Mouse (Mus musculus) MEL (cell line): ENCODE measurements around the gene Mst1. TPM values are rescaled to one million over a fixed set of nuclear protein-coding genes. Genes with fewer than 3 reads are reported as not detected.

Experiments used
- DNase-seq: peaks from one replicate; pipeline ENCODE4 v3.0.0; 2011; ENCODE audit warnings: low read depth, low spot score
- H3K27ac ChIP-seq: 2 replicates; pipeline ENCODE4 v1.5.1; 2012; ENCODE audit warnings: low read depth, mild to moderate bottlenecking, control low read depth, low read length, moderate library complexity; ENCODE audit not compliant: control insufficient read depth
- H3K27me3 ChIP-seq, 2 experiments: fragments of 150-350 bp in 1 of 2; sonication (generic) in 1 of 2; 2 replicates each; pipeline ENCODE4 v1.6.1; 2012; ENCODE audit warnings: low read length in 2 of 2, mild to moderate bottlenecking in 2 of 2, improper control_type of control experiment in 1 of 2, moderate library complexity in 1 of 2; ENCODE audit not compliant: insufficient read depth in 2 of 2, control insufficient read depth in 1 of 2
- H3K36me3 ChIP-seq, 2 experiments: 2 replicates each; pipeline ENCODE4 v1.6.1; 2012 to 2014; ENCODE audit warnings: low read length in 2 of 2, improper control_type of control experiment in 1 of 2, inconsistent platforms in 1 of 2, mild to moderate bottlenecking in 1 of 2; ENCODE audit not compliant: insufficient read depth in 2 of 2, control insufficient read depth in 1 of 2
- H3K4me1 ChIP-seq, 2 experiments: fragments of 150-350 bp in 1 of 2; sonication (generic) in 1 of 2; 2 replicates each; pipeline ENCODE4 v1.6.1; 2012; ENCODE audit warnings: low read length in 2 of 2, improper control_type of control experiment in 1 of 2, mild to moderate bottlenecking in 1 of 2; ENCODE audit not compliant: insufficient read depth in 2 of 2, control insufficient read depth in 1 of 2
- H3K4me3 ChIP-seq, 2 experiments: fragments of 150-350 bp in 1 of 2; sonication (generic) in 1 of 2; 2 replicates each; pipeline ENCODE4 v1.5.1; 2012; ENCODE audit warnings: low read depth in 2 of 2, low read length in 2 of 2, mild to moderate bottlenecking in 2 of 2, moderate library complexity in 2 of 2, control low read depth in 1 of 2, improper control_type of control experiment in 1 of 2; ENCODE audit not compliant: control insufficient read depth in 1 of 2, insufficient read depth in 1 of 2
- H3K79me2 ChIP-seq: 2 replicates; pipeline ENCODE4 v1.6.1; 2012; ENCODE audit warnings: mild to moderate bottlenecking, low read length, moderate library complexity; ENCODE audit not compliant: control insufficient read depth, poor library complexity, insufficient read depth
- H3K9ac ChIP-seq: 2 replicates; pipeline ENCODE4 v1.6.1; 2012; ENCODE audit warnings: low read depth, mild to moderate bottlenecking, control low read depth, low read length, moderate library complexity; ENCODE audit not compliant: control insufficient read depth, poor library complexity, severe bottlenecking
- H3K9me3 ChIP-seq: fragments of 150-350 bp; sonication (generic); replicated peaks from 2 replicates; pipeline ENCODE4 v1.6.1; 2012; ENCODE audit warnings: mild to moderate bottlenecking, low read length, improper control_type of control experiment, moderate library complexity; ENCODE audit not compliant: insufficient read depth
- CHD1 ChIP-seq: IDR thresholded peaks from 2 replicates; pipeline ENCODE4 v1.6.1; 2012; ENCODE audit warnings: low read depth, mild to moderate bottlenecking, inconsistent platforms, low read length, improper control_type of control experiment
- CHD2 ChIP-seq: IDR thresholded peaks from 2 replicates; pipeline ENCODE4 v1.6.1; 2011; ENCODE audit warnings: low read length, improper control_type of control experiment
- E2F4 ChIP-seq: IDR thresholded peaks from 2 replicates; pipeline ENCODE4 v1.6.1; 2011; ENCODE audit warnings: low read depth, low read length, improper control_type of control experiment, borderline replicate concordance
- ETS1 ChIP-seq: IDR thresholded peaks from 2 replicates; pipeline ENCODE4 v1.6.1; 2012; ENCODE audit warnings: low read depth, mild to moderate bottlenecking, inconsistent platforms, low read length, improper control_type of control experiment, moderate library complexity
- GABPA ChIP-seq: IDR thresholded peaks from 2 replicates; pipeline ENCODE4 v1.6.1; 2012; ENCODE audit warnings: low read depth, mild to moderate bottlenecking, inconsistent platforms, low read length, improper control_type of control experiment, moderate library complexity
- JUND ChIP-seq: IDR thresholded peaks from 2 replicates; pipeline ENCODE4 v1.6.1; 2011; ENCODE audit warnings: low read depth, mild to moderate bottlenecking, improper control_type of control experiment, low read length
- KAT2A ChIP-seq: conservative IDR thresholded peaks from 2 replicates; pipeline ENCODE4 v1.6.1; 2012; ENCODE audit warnings: low read depth, low read length, improper control_type of control experiment, inconsistent platforms
- MAX ChIP-seq: IDR thresholded peaks from 2 replicates; pipeline ENCODE4 v1.6.1; 2011; ENCODE audit warnings: low read length, improper control_type of control experiment
- MXI1 ChIP-seq: IDR thresholded peaks from 2 replicates; pipeline ENCODE4 v1.6.1; 2011; ENCODE audit warnings: mild to moderate bottlenecking, low read depth, low read length, improper control_type of control experiment
- MYC ChIP-seq: IDR thresholded peaks from 2 replicates; pipeline ENCODE4 v1.6.1; 2011; ENCODE audit warnings: low read depth, mild to moderate bottlenecking, low read length, improper control_type of control experiment, moderate library complexity
- NELFE ChIP-seq: IDR thresholded peaks from 2 replicates; pipeline ENCODE4 v1.6.1; 2011; ENCODE audit warnings: low read depth, low read length, improper control_type of control experiment
- NRF1 ChIP-seq: IDR thresholded peaks from 2 replicates; pipeline ENCODE4 v1.6.1; 2014; ENCODE audit warnings: low read depth, mild to moderate bottlenecking, inconsistent platforms, low read length, improper control_type of control experiment, moderate library complexity; ENCODE audit not compliant: poor library complexity, insufficient read depth, severe bottlenecking
- POLR2A ChIP-seq, 2 experiments: IDR thresholded peaks; 2 replicates each; pipeline ENCODE4 v1.6.1; 2011 to 2012; ENCODE audit warnings: low read length in 2 of 2, mild to moderate bottlenecking in 2 of 2, control low read depth in 1 of 2, improper control_type of control experiment in 1 of 2, low read depth in 1 of 2, moderate library complexity in 1 of 2; ENCODE audit not compliant: control insufficient read depth in 1 of 2, insufficient read depth in 1 of 2, poor library complexity in 1 of 2
- POLR2AphosphoS5 ChIP-seq: IDR thresholded peaks from 2 replicates; pipeline ENCODE4 v1.6.1; 2012; ENCODE audit warnings: low read depth, borderline replicate concordance, mild to moderate bottlenecking, inconsistent platforms, low read length, moderate library complexity, mixed read lengths
- RAD21 ChIP-seq: IDR thresholded peaks from 2 replicates; pipeline ENCODE4 v1.6.1; 2011; ENCODE audit warnings: mild to moderate bottlenecking, low read depth, low read length, improper control_type of control experiment
- TAL1 ChIP-seq: IDR thresholded peaks from 2 replicates; pipeline ENCODE4 v1.6.1; 2012; ENCODE audit warnings: mild to moderate bottlenecking, inconsistent platforms, low read length, moderate library complexity, mixed read lengths
- TBP ChIP-seq: IDR thresholded peaks from 2 replicates; pipeline ENCODE4 v1.8.0; 2011; ENCODE audit warnings: low read depth, low read length, improper control_type of control experiment
- UBTF ChIP-seq: IDR thresholded peaks from 2 replicates; pipeline ENCODE4 v1.6.1; 2012; ENCODE audit warnings: low read depth, mild to moderate bottlenecking, inconsistent platforms, low read length, improper control_type of control experiment, moderate library complexity, borderline replicate concordance; ENCODE audit not compliant: insufficient read depth
- ZMIZ1 ChIP-seq: IDR thresholded peaks from 2 replicates; pipeline ENCODE4 v1.6.1; 2012; ENCODE audit warnings: low read depth, mild to moderate bottlenecking, inconsistent platforms, low read length, improper control_type of control experiment, moderate library complexity
- ZNF384 ChIP-seq: IDR thresholded peaks from 2 replicates; pipeline ENCODE4 v1.6.1; 2012; ENCODE audit warnings: low read depth, mild to moderate bottlenecking, inconsistent platforms, low read length, improper control_type of control experiment
- polyA plus RNA-seq, 2 experiments: library from polyadenylated mRNA; stranded (reverse) in 1 of 2; unstranded in 1 of 2; fragments of >175 nt in 1 of 2; fragments of >200 nt in 1 of 2; gene quantifications; 2 replicates each; pipeline versions ENCODE4 v1.2.1 to v1.2.4; 2012; ENCODE audit warnings: low replicate concordance in 2 of 2, low read depth in 1 of 2; ENCODE audit not compliant: insufficient read length in 2 of 2, insufficient read depth in 1 of 2, missing spikeins in 1 of 2
- total RNA-seq: library from RNA; depleted of rRNA; stranded (reverse); fragments of 300-350 nt; gene quantifications from 2 replicates; pipeline ENCODE4 v1.2.3, GENCODE M21; 2012

Gene Mst1
- total and polyA plus RNA-seq, 3 experiments = 1.6 to 10.0 TPM; not detected in 1

DNA sequence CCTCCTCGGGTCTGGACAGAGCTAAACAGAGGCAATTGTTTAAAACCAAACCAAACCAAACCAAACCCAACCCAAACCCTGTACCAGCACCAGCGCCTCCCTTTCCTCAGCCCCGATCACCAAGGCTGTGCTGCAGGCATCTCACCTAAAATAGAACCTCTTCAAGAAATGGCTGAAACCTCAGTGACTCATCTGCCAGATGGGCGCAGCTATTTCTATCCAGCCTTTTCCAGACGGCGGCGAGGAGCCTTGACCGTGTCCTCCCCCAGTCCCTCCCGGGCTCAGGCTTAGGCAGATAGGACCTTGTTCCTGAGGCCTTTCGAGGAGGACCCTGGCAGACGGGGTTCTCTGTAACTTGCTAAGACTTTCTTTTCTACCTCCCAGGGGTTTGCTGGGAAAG lies 48.0 kb downstream of the Mst1 start:
- DNase-seq = no peak
- Histone ChIP-seq H3K4me1 (peaks cover 3 to 10% of the 10 kb centered on the region in 2 experiments; a peak in 3 of 4 replicates), H3K9me3 (no peaks in the 10 kb centered on the region), H3K27me3 (no peaks in the 10 kb centered on the region), H3K4me3 (no peak overlapping the region), H3K27ac (no peak overlapping the region), H3K79me2 (no peaks in the 10 kb centered on the region)
- TF ChIP-seq POLR2AphosphoS5 (no peak), TBP (no peak), ZNF384 (no peak), TAL1 (no peak), MAX (no peak), UBTF (no peak), RAD21 (no peak), NRF1 (no peak), CHD1 (no peak), KAT2A (no peak), ETS1 (no peak), ZMIZ1 (no peak), NELFE (no peak), MXI1 (no peak)
- TF ChIP-seq, all 39 proteins: peak for 0
- Histone ChIP-seq H3K36me3 (no peaks in the 10 kb centered on the region; a peak in 1 of 4 replicates), H3K9ac (no peak overlapping the region)

- no peaks in the 10 kb centered on the region for H3K27me3 ChIP-seq
- no peaks in the 10 kb centered on the region; a peak in 1 of 4 replicates for H3K36me3 ChIP-seq
- no peak for TF ChIP-seq MYC
- TF ChIP-seq POLR2A (IDR thresholded peaks at IDR 0.05; ENCODE audit: control insufficient read depth in 1 of 2, insufficient read depth in 1 of 2, low read depth in 1 of 2, low read length in 2 of 2, poor library complexity in 1 of 2) = 0 out of 4 replicates have a peak, but pooled peaks of 1 of the 2 experiments have one; percentile 10
- no peak for TF ChIP-seq CHD2
- 0 out of 2 replicates have a peak, but pooled peaks have one; percentile 46 for TF ChIP-seq TBP
- TF ChIP-seq GABPA = no peak
- no peak for TF ChIP-seq JUND
- TF ChIP-seq E2F4 = no peak
- H3K9me3 ChIP-seq = no peaks in the 10 kb centered on the region
- H3K4me1 ChIP-seq = peaks cover 3 to 10% of the 10 kb centered on the region in 2 experiments; a peak in 3 of 4 replicates
- no peak overlapping the region for H3K9ac ChIP-seq
- DNase-seq = peak; percentile 33
- no peak overlapping the region for H3K27ac ChIP-seq
- H3K79me2 ChIP-seq = no peaks in the 10 kb centered on the region
- no peak overlapping the region for H3K4me3 ChIP-seq
Measured at GRCm38 (mm10) chr9:108129042-108129948, 49.1 kb downstream of the Mst1 start.
